Mouse (Mus musculus) thymus, adult 2 months (tissue): ENCODE data around the gene Rad23a. TPM values are rescaled to one million over a fixed set of nuclear protein-coding genes. Genes with fewer than 3 reads are reported as not detected.

Source experiments
- DNase-seq: peaks from one replicate; pipeline ENCODE4 v3.0.0; 2021
- H3K27ac ChIP-seq: fragments of 200-500 bp; 2 replicates; pipeline ENCODE4 v1.5.1; 2012; ENCODE audit warnings: low read length, control low read depth; ENCODE audit not compliant: control insufficient read depth, insufficient read depth
- H3K27me3 ChIP-seq: fragments of 200-500 bp; 2 replicates; pipeline ENCODE4 v1.6.1; 2012; ENCODE audit warnings: mild to moderate bottlenecking, low read length, moderate library complexity, mixed read lengths; ENCODE audit not compliant: control insufficient read depth, insufficient read depth
- H3K36me3 ChIP-seq: fragments of 200-500 bp; 2 replicates; pipeline ENCODE4 v1.6.1; 2012; ENCODE audit warnings: mild to moderate bottlenecking, low read length, moderate library complexity; ENCODE audit not compliant: control insufficient read depth, insufficient read depth
- H3K4me1 ChIP-seq: fragments of 200-500 bp; replicated peaks from 2 replicates; pipeline ENCODE4 v1.6.1; 2012; ENCODE audit warnings: low read length; ENCODE audit not compliant: control insufficient read depth, insufficient read depth
- H3K4me3 ChIP-seq: fragments of 200-500 bp; 2 replicates; pipeline ENCODE4 v1.5.1; 2012; ENCODE audit warnings: mild to moderate bottlenecking, low read length, control low read depth, moderate library complexity; ENCODE audit not compliant: control insufficient read depth, insufficient read depth
- CTCF ChIP-seq: fragments of 200-500 bp; IDR thresholded peaks from 2 replicates; pipeline ENCODE4 v1.5.1; 2012; ENCODE audit warnings: mild to moderate bottlenecking, control low read depth, low read length, moderate library complexity, borderline replicate concordance; ENCODE audit not compliant: control insufficient read depth, poor library complexity, insufficient read depth; ENCODE audit errors: extremely low read depth
- POLR2A ChIP-seq: fragments of 200-500 bp; IDR thresholded peaks from 2 replicates; pipeline ENCODE4 v1.6.1; 2012; ENCODE audit warnings: mild to moderate bottlenecking, low read length, control low read depth, moderate library complexity; ENCODE audit not compliant: control insufficient read depth, poor library complexity, insufficient read depth; ENCODE audit errors: extremely low read depth
- WGBS: fragments of 180-500 bp; shearing (Covaris S2); methylation state at CpG from one replicate; pipeline ENCODE4 v1.1.7; 2018; 5-methylcytosine and 5-hydroxymethylcytosine counted together
- polyA plus RNA-seq: library from polyadenylated mRNA; depleted of rRNA; stranded (reverse); fragments of >200 nt; gene quantifications from 2 replicates; pipeline ENCODE4 v1.2.3, GENCODE M21; 2012

Gene Rad23a
- polyA plus RNA-seq, 1 experiment, result 109 TPM

- H3K36me3 ChIP-seq, result no peaks in the 10 kb centered on the region; the same call in 1 of the 2 replicates
- TF ChIP-seq POLR2A (no peak), CTCF (no peak)
- no peak overlapping the region for H3K4me3 ChIP-seq
- WGBS, result 93% methylated on average over 3 of the region's 3 CpGs
- no peak overlapping the region for H3K27ac ChIP-seq
- peaks cover 16% of the 10 kb centered on the region for H3K4me1 ChIP-seq
- no peak for DNase-seq
- H3K27me3 ChIP-seq, result no peaks in the 10 kb centered on the region
These were observed 33.9 kb upstream of the Rad23a start for GRCm38 (mm10) chr8:84874339-84874738.

GRCm38 (mm10) chr8:84873016-84873415 is 32.6 kb upstream of the Rad23a start:
- 70% methylated on average over 4 of the region's 4 CpGs for WGBS
- peaks cover 16% of the 10 kb centered on the region for H3K4me1 ChIP-seq
- no peak for DNase-seq

GRCm38 (mm10) chr8:84872309-84872965 is 32.0 kb upstream of the Rad23a start:
- DNase-seq, result peak; percentile 37
- no peak overlapping the region for H3K27ac ChIP-seq
- WGBS, result 3% methylated on average over 54 of the region's 54 CpGs

More at GRCm38 (mm10) chr8:84873016-84873415, 32.6 kb upstream of the Rad23a start:
- peak overlapping the region; percentile 49; the same call in 1 of the 2 replicates for H3K4me3 ChIP-seq
- peaks cover 10% of the 10 kb centered on the region for H3K36me3 ChIP-seq
- no peak overlapping the region for H3K27ac ChIP-seq
- no peaks in the 10 kb centered on the region for H3K27me3 ChIP-seq
- TF ChIP-seq CTCF (no peak), POLR2A (no peak)

GRCm38 (mm10) chr8:84871376-84872308 is 31.2 kb upstream of the Rad23a start, which contains the start of gene Syce2:
Gene Syce2, plus strand, starts transcription at chr8:84872111.
- DNase-seq, result peak; percentile 84
- H3K27me3 ChIP-seq, result no peaks in the 10 kb centered on the region
- no peak within 1 kb of the TSS for H3K27ac ChIP-seq
- no peak for TF ChIP-seq POLR2A
- no peak for TF ChIP-seq CTCF
- H3K4me1 ChIP-seq, result peaks cover 16% of the 10 kb centered on the region
- WGBS, result 4% methylated on average over 45 of the region's 46 CpGs
- peaks cover 17% of the 10 kb centered on the region for H3K36me3 ChIP-seq
- peak within 1 kb of the TSS; percentile 49 for H3K4me3 ChIP-seq

More at GRCm38 (mm10) chr8:84872309-84872965, 32.0 kb upstream of the Rad23a start:
- Histone ChIP-seq H3K4me1 (peaks cover 16% of the 10 kb centered on the region), H3K36me3 (peaks cover 16% of the 10 kb centered on the region), H3K4me3 (peak overlapping the region; percentile 49), H3K27me3 (no peaks in the 10 kb centered on the region)
- TF ChIP-seq CTCF (no peak), POLR2A (0 out of 2 replicates have a peak, but pooled peaks have one; percentile 14)

GRCm38 (mm10) chr8:84856864-84857441 is 16.5 kb upstream of the Rad23a start, which contains the start of gene Farsa:
Gene Farsa, plus strand, starts transcription at chr8:84856989.
- peak; percentile 65; the same call in 1 of the 2 replicates for TF ChIP-seq POLR2A
- 0 out of 2 replicates have a peak, but pooled peaks have one; percentile 11 for TF ChIP-seq CTCF
- DNase-seq, result peak; percentile 89
- H3K4me3 ChIP-seq, result peak within 1 kb of the TSS; percentile 84
- WGBS, result under 1% methylated on average over 39 of the region's 39 CpGs
- H3K27me3 ChIP-seq, result no peaks in the 10 kb centered on the region
- H3K36me3 ChIP-seq, result peaks cover 14% of the 10 kb centered on the region
- peaks cover 6% of the 10 kb centered on the region; the same call in 1 of the 2 replicates for H3K4me1 ChIP-seq
- no peak within 1 kb of the TSS for H3K27ac ChIP-seq

GRCm38 (mm10) chr8:84856434-84856833 is 16.0 kb upstream of the Rad23a start:
- Histone ChIP-seq H3K4me1 (peaks cover 6% of the 10 kb centered on the region; the same call in 1 of the 2 replicates), H3K36me3 (peaks cover 9% of the 10 kb centered on the region), H3K27me3 (no peaks in the 10 kb centered on the region), H3K27ac (no peak overlapping the region), H3K4me3 (no peak overlapping the region)
- no peak for TF ChIP-seq CTCF
- TF ChIP-seq POLR2A, result no peak
- 98% methylated on average over 3 of the region's 3 CpGs for WGBS
- DNase-seq, result no peak
